Mouse (Mus musculus) urinary bladder, adult 2 months (tissue): ENCODE measurements around the gene Nav2. TPM values are rescaled to one million over a fixed set of nuclear protein-coding genes. Genes with fewer than 3 reads are reported as not detected.

Experiments used
- DNase-seq: peaks from one replicate; pipeline ENCODE4 v3.0.0; 2022; ENCODE audit warnings: low spot score
- polyA plus RNA-seq: library from polyadenylated mRNA; depleted of rRNA; stranded (reverse); fragments of >200 nt; gene quantifications from 2 replicates; pipeline ENCODE4 v1.2.3, GENCODE M21; 2012

The Nav2 gene
- polyA plus RNA-seq, 1 experiment: 4.6 TPM

GRCm38 (mm10) chr7:49515012-49515411 is 606.5 kb downstream of the Nav2 start:
- no peak for DNase-seq

DNA sequence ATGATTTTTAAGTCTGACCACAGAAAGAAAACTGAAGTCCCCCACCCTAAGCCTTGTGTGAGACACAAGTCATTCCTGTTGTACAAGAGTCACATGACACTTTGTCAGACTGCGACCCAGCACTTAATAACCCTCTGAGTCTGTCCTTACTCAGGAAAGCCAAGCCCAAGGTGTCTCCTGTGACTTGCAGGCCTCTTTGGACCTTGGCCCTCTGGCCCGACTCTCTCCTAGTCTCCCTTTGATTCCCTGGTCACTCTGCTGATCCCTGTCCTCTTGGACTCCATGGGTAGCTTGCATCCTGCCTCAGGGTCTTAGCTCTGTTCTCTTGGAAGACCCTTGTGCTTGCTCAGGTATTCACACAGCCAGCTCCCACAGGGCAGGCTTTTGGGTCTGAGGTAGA is 612.0 kb downstream of the Nav2 start:
- DNase-seq: no peak

GRCm38 (mm10) chr7:49521349-49521748 is 612.8 kb downstream of the Nav2 start:
- DNase-seq: no peak

DNA sequence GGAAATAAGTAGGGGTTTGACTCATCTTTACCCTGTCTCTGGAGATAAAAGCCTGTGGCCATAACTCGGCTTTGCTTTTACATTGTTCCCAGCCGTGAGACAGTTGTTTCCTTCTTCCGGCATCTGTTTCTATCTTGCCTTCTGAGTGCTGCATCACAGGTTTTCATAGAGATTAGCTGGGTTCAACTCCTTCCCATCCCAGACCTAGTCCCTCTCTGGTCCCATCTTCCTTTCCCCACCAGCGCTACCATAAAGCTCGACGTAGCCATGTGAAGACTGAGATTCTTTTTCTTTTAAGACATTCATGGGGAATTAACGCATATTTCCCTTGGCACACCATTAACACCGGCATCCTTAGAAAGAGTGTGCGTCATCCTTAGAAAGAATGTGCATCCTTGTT is 613.5 kb downstream of the Nav2 start:
- no peak for DNase-seq

DNA sequence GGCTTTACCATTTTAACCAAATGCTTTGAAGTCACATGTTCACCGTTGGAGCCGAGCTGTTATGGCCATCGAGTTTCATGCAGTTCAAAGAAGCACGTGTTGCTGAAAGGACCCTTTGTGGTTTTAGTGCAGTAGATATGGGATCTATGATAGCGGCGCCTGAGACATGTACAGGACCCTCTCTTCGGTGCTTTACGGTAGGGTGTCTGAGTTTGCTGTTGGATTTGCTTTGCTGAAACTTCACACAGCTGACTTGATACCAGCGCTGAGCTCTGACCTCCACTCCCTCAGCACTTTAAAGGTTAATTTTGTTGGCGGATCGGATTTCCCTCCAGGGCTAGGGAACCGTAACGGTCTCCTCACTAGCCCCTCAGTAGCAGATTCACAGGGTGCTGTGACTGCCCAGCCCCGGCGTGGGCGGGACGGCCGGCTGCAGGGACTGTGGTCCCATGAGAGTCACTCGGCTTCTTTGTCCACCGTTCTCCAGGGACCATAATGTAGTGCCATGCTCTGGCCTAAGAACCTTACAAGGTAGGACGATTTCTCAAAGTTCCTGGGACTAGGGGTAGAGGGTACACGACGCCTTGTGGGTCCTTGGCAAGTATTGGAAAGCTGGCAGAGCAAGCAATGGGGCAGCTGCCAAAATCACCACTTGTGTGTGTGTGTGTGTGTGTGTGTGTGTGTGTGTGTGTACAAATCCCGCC is 614.0 kb downstream of the Nav2 start:
- DNase-seq: no peak

DNA sequence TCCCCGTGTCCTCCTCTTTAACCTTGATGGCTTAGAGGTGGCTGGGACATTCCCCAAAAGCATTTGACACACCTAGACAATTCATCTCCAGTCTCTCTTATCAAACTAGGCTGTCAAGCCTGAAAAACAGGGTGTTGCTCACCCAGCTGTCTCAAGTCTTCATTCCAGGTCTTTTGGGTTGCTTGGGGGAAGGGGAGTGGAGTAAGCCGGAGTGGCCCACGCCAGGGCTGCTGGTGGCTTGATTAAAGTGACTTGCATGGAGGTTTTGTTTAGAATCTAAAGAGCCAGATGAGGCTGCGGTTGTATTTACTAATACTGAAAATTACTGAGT is 614.6 kb downstream of the Nav2 start:
- no peak for DNase-seq

DNA sequence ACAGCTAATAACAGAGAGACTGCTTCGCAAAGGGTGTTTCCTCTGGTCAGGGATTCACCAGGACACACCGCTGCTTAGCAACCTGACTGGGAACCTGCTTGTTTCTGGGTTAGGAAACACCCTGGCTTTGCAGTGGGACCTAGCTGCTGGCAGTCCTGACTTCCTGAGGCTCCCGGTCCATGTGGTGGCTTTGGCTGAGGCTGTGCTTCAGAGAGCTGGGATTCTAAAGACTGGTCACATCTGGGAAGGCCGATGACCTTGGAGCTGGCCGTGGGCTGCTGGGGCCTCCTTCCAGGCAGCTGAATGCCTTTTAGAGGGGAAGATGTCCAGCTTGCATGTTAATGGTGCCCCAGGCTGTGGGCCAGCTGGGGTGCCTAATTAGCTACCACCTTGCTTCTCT is 615.2 kb downstream of the Nav2 start:
- no peak for DNase-seq

- no peak for DNase-seq
Observed at GRCm38 (mm10) chr7:49525348-49526100, 617.0 kb downstream of the Nav2 start.

GRCm38 (mm10) chr7:49526101-49526499 is 617.6 kb downstream of the Nav2 start:
- DNase-seq: no peak

GRCm38 (mm10) chr7:49527495-49527894 is 619.0 kb downstream of the Nav2 start:
- no peak for DNase-seq

DNA sequence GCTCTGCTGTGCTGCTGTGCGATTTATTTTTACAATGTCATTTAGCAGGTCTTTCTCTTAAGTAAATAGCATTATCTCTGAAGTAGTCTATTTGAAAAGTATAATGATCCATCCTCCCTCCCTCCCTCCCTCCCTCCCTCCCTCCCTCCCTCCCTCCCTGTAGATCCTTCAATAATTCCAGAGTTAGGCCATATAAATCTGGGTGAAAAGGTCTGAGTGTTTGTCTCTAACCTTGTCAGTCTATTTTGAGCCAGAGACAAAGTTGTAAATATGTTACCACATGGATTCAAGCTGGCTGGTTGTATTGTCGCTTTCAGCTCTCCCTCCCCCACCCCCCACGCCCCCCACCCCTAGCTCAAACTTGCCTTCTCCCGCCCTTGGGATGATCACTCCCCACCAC is 619.4 kb downstream of the Nav2 start:
- DNase-seq: no peak

DNA sequence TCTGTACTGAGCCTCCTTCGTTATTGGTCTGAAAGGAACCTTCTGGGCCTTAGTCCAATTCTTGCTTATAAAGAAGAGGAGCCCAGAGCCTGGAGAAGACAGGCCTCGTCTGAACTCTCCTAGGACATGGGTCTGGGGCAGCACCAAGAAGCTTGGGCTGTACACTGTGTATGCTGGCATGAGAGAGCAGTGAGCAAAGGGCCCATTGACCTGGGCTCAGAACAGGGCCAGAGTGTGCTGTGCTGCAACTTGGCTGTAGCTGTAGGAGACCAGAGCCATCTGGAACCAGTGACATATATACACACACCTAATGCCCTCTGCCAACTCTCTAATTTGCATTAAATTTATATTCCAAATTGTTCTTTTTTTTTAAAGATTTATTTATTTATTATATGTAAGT is 621.0 kb downstream of the Nav2 start:
- no peak for DNase-seq

GRCm38 (mm10) chr7:49533571-49533970 is 625.1 kb downstream of the Nav2 start:
- DNase-seq: no peak

GRCm38 (mm10) chr7:49534208-49534607 is 625.7 kb downstream of the Nav2 start:
- DNase-seq: no peak

DNA sequence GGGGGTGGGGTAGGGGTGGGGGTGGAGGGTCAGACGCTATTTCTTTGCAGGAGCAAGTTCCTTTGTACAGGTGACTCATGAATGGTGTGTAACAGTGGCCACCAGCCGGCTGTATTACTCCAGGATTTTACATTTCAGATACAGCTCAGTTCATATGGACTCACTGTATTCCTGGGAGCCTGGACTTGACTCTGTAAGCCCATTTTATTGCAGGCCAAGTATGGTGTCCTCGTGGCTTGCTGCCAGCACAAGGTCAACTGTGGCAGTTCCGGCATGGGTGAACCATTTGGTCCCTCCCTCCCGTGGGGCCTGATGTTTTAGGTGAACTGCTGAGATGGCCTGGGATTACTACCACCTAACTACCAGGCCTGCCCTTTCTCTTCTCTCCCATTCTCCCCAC is 629.8 kb downstream of the Nav2 start:
- no peak for DNase-seq

DNA sequence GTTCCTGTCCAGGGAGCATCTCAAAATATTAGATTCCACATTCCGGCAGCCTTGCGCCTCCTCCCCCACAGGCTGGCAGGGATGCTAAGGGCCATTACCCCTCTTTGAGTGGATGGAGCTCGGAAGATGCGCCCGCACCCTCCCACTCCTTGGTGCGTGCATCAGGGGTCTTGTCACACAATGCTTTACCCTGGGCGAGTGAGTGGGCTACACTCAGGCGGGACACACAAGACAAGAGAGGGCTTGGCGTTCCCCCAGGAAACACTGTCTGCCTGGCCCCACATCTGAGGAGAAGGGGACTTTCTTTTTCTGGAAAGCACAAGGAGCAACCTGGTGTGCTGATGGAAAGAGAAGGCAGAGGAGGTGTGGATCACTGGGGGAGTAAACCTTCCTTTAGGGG is 631.7 kb downstream of the Nav2 start:
- no peak for DNase-seq

DNA sequence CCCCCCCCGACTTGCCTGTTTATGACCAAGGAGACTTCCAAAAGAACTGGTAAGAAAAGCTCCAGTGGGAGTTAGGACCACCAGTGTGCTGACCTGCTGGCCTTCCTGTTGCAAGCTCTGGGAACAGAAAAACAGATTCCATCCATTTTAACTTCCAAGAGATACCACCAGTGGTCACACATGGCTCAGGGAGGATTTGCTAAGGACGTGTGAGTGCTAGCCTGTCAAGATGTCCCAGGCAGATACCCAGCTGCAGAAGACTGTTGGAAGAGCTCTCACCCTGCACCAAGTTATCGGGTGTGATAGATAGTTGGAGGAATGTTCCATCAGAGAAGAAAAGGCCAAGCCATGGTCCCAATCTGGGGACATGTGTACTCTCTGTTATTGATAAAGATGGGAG is 633.6 kb downstream of the Nav2 start:
- no peak for DNase-seq

GRCm38 (mm10) chr7:49544775-49545705 is 636.5 kb downstream of the Nav2 start:
- no peak for DNase-seq

DNA sequence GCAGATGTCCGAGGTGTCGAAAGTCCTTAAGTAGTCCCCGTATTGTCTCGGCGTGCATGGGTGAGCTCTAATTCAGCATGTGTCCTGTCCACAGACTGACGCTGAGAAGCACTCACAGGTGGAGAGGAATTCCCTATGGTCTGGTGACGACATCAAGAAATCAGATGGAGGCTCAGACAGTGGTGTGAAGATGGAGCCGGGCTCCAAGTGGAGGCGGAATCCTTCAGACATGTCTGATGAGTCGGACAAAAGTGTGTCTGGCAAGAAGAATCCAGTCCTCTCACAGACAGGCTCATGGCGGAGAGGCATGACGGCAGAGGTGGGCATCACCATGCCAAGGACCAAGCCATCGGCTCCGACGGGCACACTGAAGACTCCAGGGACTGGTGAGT is 637.2 kb downstream of the Nav2 start:
- no peak for DNase-seq

- DNase-seq: no peak
Observed at GRCm38 (mm10) chr7:49548397-49548796, 639.9 kb downstream of the Nav2 start.

GRCm38 (mm10) chr7:49553236-49553981 is 644.9 kb downstream of the Nav2 start:
- no peak for DNase-seq

DNA sequence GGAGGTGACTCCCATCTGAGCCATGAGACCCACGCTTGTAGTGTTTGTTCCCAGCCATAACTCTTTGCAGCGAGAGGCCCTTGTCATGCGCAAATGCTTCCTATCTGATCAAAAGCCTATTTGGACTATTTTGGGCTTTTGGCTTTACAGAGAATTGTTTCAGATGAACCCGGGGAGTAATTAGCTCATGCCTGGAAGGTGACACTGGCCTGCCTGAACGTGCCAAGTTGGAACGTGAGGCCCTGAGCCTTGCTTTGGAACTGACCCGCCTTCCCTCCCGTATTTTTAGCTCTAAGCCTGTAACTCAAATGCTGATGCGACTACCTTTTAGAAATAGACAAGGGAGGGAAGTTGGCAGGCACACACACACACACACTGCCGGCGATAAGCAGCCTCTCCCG is 649.7 kb downstream of the Nav2 start:
- DNase-seq: no peak
